Mouse (Mus musculus) gastrocnemius, postnatal 14 days (tissue): ENCODE data around the gene Tjp1. TPM values are rescaled to one million over a fixed set of nuclear protein-coding genes. Genes with fewer than 3 reads are reported as not detected.

Experiments used
- DNase-seq: peaks from one replicate; pipeline ENCODE4 v3.0.0; 2021; ENCODE audit warnings: mixed read lengths
- intact Hi-C: fragments of 180-260 bp; cut with DNase I; formaldehyde crosslinking; loops from one replicate; pipeline ENCODE4 v1.15.1; 2025; ENCODE audit warnings: low total_unique reads
- total RNA-seq, 2 experiments: library from RNA; stranded (reverse); gene quantifications; 2 replicates each; pipeline ENCODE4 v1.2.3; 2021

Tjp1 gene
- total RNA-seq, 2 experiments from 2014 or later, result 40.2 to 42.2 TPM

DNA sequence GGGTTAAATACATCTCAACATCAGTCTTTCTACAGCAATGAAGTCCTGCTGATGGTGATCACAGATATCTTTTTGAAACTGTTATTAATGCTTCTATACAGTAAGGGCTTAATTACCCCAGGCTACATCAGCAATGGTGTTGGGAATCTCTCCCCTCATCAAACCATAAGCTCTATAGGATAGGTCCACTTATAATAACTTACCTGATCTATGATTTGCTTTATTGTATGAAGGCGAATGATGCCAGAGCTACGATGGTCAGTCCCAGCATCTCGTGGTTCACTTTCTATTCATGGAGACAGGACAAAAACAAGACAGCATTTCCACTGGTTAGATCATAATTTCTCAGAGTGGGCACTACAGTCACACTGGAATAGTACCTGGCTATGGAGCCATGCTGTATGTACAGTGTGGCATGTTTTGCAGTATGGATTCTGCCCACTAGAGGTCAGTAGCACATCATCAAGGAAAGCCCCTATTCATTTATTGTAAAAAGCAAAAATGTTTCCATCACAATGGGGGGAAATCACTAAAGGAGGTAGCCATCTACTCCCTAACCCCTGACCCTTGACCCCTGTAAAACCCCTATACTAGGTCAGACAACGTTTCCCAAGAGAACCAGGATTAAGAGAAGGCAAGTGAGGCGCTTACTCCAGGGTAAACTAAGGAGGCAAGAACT lies 208.4 kb downstream of the Tjp1 start:
- intact Hi-C loops, result loop anchor here (2.0 to 10.0 kb wide), 2 partner anchors 178 to 326 kb away; partner anchors contain the start of gene Tarsl2
- DNase-seq, result peak; percentile 39

DNA sequence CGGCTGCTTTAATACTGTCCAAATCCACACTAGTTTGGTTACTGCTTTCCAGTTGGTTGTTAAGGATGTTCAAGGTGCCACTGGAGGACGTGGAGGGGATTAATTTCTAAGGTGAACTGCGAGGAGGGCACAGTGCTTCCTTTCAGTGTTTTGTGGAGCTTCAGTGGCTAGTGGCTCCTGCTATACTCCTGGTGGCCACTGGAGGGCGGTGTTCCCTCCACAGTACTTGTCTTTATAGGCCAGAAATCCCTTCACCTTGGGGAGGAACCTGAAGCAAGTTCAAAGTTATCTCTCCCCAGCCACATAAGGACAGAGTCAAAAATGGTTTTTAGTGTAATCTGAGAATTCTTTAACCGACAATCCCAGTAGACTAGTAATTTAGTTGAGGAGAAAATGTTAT lies 210.2 kb downstream of the Tjp1 start:
- DNase-seq, result peak; percentile 36
- intact Hi-C loops, result loop anchor here (10.0 kb wide), 1 partner anchor 327 kb away; the partner anchor contains the start of gene Tarsl2

DNA sequence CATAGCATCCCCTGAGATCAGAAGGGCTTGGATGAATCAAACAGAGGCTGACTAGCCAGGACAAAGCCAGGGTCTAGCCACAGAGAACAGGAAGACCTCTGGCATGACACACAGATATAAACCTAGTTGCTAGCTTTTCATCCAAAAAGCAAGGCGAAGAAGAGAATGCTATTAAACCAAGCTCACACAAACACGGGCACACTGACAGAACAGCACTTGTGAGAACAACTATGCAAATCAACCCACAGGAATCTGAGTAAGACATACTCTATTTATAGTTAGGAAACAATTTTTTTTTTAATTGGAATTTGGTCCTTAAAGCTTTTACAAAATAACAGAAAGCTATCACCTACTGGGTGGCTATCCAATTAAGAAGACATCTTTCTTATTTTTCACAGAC lies 212.4 kb downstream of the Tjp1 start:
- intact Hi-C loops, result loop anchor here (10.0 kb wide), 1 partner anchor 330 kb away; the partner anchor contains the start of gene Tarsl2
- no peak for DNase-seq

DNA sequence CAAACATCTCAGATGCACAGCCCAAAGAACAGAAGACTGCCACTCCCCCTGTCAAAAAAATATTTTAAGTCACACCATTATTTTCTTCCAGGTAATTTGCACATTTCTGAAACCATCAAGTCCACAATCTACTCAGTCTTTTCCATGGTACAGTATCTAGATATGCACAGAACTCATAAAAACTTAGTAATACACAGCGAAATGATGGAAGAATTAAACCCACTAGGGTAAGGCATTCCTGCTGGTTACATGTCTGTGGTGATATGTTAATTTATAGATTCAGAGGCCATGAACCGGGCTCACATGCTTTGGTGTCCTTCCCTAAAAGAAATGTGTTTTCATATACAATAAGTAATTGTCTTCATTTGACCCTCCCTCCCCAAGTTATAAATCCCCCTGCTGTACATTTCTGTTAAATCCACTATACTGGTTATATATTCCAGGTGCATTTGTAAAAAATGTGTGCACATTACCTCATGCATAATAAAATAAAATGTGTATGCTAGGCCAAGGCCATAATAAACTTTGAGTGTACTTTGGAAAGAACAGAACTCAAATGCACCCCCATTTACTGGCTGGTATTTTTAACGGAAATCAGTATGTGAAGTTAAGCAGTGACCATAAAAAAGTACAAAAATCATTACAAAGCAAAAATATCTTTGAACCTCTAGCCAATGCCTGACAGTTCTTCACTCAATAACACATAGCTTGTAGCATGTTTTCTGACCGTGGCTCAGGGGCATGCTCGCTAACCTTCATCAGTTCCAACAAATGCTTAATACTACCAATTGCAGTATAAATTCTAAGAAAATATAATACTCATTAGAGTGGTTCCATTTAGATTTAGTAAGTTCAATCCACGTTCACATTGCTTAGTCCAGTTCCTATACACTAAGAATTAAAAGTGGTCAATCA lies 230.6 kb downstream of the Tjp1 start:
- intact Hi-C loops, result no loop called here
- DNase-seq, result no peak

DNA sequence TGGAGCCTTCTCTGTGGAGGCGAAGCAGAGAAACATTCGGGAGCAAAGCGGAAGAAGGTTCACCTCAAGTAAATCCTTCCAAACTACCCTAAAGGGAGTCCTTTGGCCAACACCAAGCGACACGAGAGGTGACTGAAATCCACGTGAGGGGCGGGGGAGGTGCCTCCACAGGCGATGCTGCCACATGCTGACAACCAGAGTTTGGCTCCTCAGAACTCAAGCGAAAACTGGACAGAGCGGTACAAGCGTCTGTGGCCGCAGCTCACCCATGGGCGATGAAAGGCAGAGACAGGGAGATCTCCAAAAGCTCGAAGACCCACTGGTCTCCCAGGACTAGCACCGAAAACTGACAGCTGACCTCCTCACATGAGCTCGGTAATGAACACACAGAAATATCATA lies 244.7 kb downstream of the Tjp1 start:
- DNase-seq, result no peak
- intact Hi-C loops, result no loop called here

DNA sequence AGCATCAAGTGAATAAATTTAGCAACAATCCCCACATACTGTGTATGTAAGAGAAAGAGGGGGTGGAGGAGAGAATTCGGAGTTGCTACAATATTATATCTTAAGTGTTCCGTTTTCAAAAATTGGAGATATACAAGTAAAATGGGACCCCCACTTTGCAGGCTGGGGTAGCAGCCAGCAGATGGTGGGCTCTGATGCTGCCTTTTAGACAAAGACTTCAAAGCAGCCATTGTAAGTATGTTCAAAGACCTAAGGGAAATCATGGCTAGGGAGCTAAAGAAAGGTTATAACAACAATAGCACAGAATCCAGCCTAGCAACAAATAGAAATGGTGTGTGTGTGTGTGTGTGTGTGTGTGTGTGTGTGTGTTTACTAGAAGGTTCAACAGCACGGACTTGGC lies 245.6 kb downstream of the Tjp1 start:
- intact Hi-C loops, result no loop called here
- no peak for DNase-seq

DNA sequence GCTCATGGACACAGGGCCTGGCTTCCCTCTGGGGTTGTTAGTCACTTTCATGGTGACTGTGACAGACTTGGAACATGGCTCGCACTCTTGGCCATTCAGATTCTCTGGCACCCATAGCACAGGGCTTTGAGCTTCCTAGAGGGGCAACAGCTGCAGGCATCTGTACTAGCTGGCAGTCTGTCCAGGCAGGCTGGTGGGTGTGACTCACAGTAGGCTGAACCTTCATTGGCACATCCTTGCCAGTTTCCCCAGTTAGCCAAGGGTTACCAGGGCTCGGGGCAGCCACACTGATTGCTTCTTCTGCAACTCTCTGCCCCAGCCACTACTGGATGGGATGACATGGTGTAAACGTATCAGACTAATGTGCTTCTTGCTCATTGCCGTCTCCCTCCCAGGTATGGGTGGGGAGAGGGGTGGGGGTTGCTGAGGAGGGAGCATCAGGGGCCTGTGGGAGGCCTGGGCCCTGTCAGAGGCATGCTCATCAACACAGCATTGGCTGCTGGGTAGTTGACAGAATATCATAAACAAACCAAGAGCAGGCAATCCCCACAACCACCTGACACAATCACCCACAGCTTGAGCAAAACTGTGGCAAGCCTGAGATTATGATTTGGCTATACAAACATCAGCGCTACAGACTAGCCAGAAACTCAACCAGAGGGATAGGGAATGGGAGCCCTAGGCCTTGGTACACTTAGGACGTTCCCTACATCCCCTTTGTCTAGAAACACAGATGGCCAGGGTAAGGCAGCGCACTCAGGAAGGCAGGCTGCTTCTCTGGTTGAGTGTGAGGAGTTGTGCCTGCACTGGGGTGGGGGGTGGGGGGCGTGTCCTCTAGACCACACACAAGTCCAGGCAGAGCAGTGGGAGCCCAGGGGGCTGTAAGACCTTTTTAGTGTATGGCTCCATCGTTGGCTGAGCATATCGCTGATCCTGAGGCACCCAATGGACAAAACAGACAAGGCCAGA lies 246.4 kb downstream of the Tjp1 start:
- peak; percentile 59 for DNase-seq
- intact Hi-C loops, result no loop called here

DNA sequence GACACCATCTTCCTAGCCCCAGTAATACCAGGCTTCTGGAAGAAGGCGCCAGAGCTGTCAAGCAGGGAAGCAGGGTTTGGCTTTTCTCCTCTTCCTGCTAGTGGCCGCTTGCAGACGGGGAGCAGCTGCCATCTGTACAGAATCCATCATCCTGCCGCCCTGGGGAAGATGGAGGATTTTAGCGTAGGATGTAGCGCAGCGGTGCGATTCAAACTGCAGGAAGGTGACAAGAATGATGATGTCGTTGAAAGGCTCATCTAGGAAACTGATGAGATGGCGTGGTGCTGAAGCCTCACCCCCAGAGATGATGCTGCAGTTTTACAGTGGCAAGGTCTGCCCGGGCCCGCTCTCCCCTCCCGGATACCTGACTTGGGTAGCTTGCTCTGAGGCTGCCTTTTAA lies 248.3 kb downstream of the Tjp1 start:
- intact Hi-C loops, result no loop called here
- no peak for DNase-seq

DNA sequence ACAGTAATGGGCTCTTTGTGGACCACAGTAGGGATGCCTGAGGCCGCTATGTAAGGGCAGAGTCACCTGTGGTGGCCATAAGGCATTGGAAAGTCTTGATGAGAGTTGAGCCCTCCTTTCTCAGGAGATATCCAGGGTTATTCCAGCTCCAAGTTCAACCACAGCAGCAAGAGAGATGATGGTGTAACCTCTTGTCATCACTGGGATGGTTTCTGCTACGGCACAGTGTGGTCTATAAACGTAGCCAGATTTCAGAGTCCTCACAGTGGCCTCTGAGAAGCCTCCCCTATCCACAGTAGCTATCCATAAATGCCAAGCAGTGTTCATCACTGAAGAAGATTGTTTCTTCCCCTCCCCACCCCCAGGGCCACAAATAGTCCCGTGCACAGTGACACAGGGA lies 251.8 kb downstream of the Tjp1 start:
- no peak for DNase-seq
- intact Hi-C loops, result no loop called here

DNA sequence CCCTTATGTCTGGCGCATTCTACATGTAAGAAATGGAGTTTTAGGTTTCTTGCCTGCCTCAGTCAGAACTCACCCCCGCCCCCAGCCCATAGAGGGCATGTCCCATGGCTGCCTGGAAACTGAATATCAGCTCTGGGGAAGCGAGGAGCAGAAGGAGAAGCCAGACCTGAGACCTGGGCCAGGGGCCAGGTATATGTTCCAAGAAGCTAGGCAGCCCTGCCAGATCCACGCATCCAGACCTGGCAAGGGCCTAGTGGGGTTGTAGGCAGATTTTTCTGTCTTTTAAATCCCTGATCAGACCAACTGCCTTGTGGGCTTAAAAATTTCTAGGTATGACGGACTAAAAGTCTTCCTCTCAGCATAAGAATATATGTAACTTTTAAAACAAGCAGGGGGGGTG lies 253.4 kb downstream of the Tjp1 start:
- intact Hi-C loops, result no loop called here
- no peak for DNase-seq

DNA sequence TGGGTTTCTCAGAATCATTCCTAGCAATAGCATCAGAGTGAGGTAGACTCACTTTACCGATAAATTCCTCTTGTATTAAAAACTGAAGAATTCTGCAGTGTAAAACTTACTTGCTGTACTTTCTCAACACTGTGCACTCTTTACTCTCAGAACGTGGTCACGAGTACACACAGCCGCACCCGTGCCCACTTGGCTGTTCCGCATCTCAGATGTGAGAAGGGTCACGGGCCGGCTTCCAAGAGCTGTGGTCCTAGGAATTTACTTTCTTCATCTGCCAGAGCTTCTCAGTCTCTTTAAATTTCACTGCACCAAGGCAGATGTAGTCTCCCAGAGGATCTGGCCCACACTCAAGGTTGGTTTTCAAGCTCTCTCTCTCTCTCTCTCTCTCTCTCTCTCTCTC lies 277.9 kb downstream of the Tjp1 start:
- intact Hi-C loops, result no loop called here
- no peak for DNase-seq

Other genes starting within 250 kb of the Tjp1 start
- gene Tarsl2, start 117.1 kb upstream of the Tjp1 start, total RNA-seq, result 10 to 100 TPM; 39.0 to 41.0 TPM
- 10 to 100 TPM; 11.5 to 14.5 TPM for gene Tm2d3, start 163.4 kb upstream of the Tjp1 start, total RNA-seq